Mouse (Mus musculus): Measurements from ENCODE around the gene Serpina3m. TPM values are rescaled to one million over a fixed set of nuclear protein-coding genes. Genes with fewer than 3 reads are reported as not detected.
"Not testable (repeated sequence)": the region's sequence is repeated elsewhere in the genome, so short reads cannot be mapped to it uniquely, and the experiment has no call there.

Gene Serpina3m
- under 1 TPM; 0.36 to 0.37 TPM for total RNA-seq (2021)
- long read RNA-seq, result 0 reads

GRCm38 (mm10) chr12:104338226-104338625 is at the start of gene Serpina3m, which contains the start of gene Serpina3k:
Gene Serpina3m, plus strand, starts transcription at chr12:104338486.
Gene Serpina3k, plus strand, starts transcription at chr12:104338486.
- DNase-seq (ENCODE audit: low spot score in 2 of 2), result not testable (repeated sequence)

- DNase-seq (ENCODE audit: low spot score in 2 of 2), result no peak
These were observed 48.4 kb upstream of the Serpina3m start for GRCm38 (mm10) chr12:104289872-104290271.

GRCm38 (mm10) chr12:104293963-104294362 is 44.3 kb upstream of the Serpina3m start:
- no peak for DNase-seq (ENCODE audit: low spot score in 2 of 2)

- DNase-seq (ENCODE audit: low spot score in 2 of 2), result no peak
These were observed 40.2 kb upstream of the Serpina3m start for GRCm38 (mm10) chr12:104298049-104298448.

GRCm38 (mm10) chr12:104305991-104306390 is 32.3 kb upstream of the Serpina3m start:
- DNase-seq (ENCODE audit: low spot score in 2 of 2), result no peak

GRCm38 (mm10) chr12:104314253-104314652 is 24.0 kb upstream of the Serpina3m start, which contains the start of gene Serpina3j:
Gene Serpina3j, plus strand, starts transcription at chr12:104314553.
- no peak for DNase-seq (ENCODE audit: low spot score in 2 of 2)

GRCm38 (mm10) chr12:104322454-104322853 is 15.8 kb upstream of the Serpina3m start:
- no peak for DNase-seq (ENCODE audit: low spot score in 2 of 2)

- DNase-seq (ENCODE audit: low spot score in 2 of 2), result no peak
These were observed 6.6 kb upstream of the Serpina3m start for GRCm38 (mm10) chr12:104331701-104332100.

- DNase-seq (ENCODE audit: low spot score in 2 of 2), result not testable (repeated sequence)
These were observed 1.4 kb upstream of the Serpina3m start for GRCm38 (mm10) chr12:104336873-104337272.

GRCm38 (mm10) chr12:104338705-104339104 is 419 bp downstream of the Serpina3m start:
- DNase-seq (ENCODE audit: low spot score in 2 of 2), result no peak

GRCm38 (mm10) chr12:104342489-104342888 is 4.2 kb downstream of the Serpina3m start:
- DNase-seq (ENCODE audit: low spot score in 2 of 2), result not testable (repeated sequence)

GRCm38 (mm10) chr12:104345181-104345580 is 6.9 kb downstream of the Serpina3m start:
- DNase-seq (ENCODE audit: low spot score in 2 of 2), result no peak

GRCm38 (mm10) chr12:104345707-104346106 is 7.4 kb downstream of the Serpina3m start:
- DNase-seq (ENCODE audit: low spot score in 2 of 2), result no peak

- DNase-seq (ENCODE audit: low spot score in 2 of 2), result no peak
These were observed 8.8 kb downstream of the Serpina3m start for GRCm38 (mm10) chr12:104347091-104347490.

GRCm38 (mm10) chr12:104351812-104352211 is 13.5 kb downstream of the Serpina3m start:
- peak in 1 of 2 experiments; percentile 71 for DNase-seq (ENCODE audit: low spot score in 2 of 2)

- DNase-seq (ENCODE audit: low spot score in 2 of 2), result no peak
These were observed 17.7 kb downstream of the Serpina3m start for GRCm38 (mm10) chr12:104356006-104356405.

- DNase-seq (ENCODE audit: low spot score in 2 of 2), result no peak
These were observed 31.7 kb downstream of the Serpina3m start for GRCm38 (mm10) chr12:104369986-104370385.

- DNase-seq (ENCODE audit: low spot score in 2 of 2), result not testable (repeated sequence)
These were observed 38.9 kb downstream of the Serpina3m start for GRCm38 (mm10) chr12:104377179-104377578.

GRCm38 (mm10) chr12:104378351-104378750 is 40.1 kb downstream of the Serpina3m start:
- DNase-seq (ENCODE audit: low spot score in 2 of 2), result not testable (repeated sequence)

- not testable (repeated sequence) for DNase-seq (ENCODE audit: low spot score in 2 of 2)
These were observed 40.5 kb downstream of the Serpina3m start for GRCm38 (mm10) chr12:104378815-104379214.

- no peak for DNase-seq (ENCODE audit: low spot score in 2 of 2)
These were observed 41.6 kb downstream of the Serpina3m start for GRCm38 (mm10) chr12:104379856-104380255.

GRCm38 (mm10) chr12:104381071-104381604 is 42.9 kb downstream of the Serpina3m start:
- DNase-seq (ENCODE audit: low spot score in 2 of 2), result not testable (repeated sequence)

- DNase-seq (ENCODE audit: low spot score in 2 of 2), result not testable (repeated sequence)
These were observed 47.7 kb downstream of the Serpina3m start for GRCm38 (mm10) chr12:104385987-104386386.
